Mouse (Mus musculus): ENCODE data around the gene Glg1.
"Not testable (repeated sequence)": the region's sequence is repeated elsewhere in the genome, so short reads cannot be mapped to it uniquely, and the experiment has no call there.

Glg1 gene

GRCm38 (mm10) chr8:111258631-111259407 lies at the start of gene Glg1:
TSS of gene Glg1 (minus strand) at chr8:111259216.
- DNase-seq (ENCODE audit: inconsistent age in 2 of 2, low spot score in 1 of 2) = peak; percentile 95 to 99

- peak; percentile 65 to 89 for DNase-seq (ENCODE audit: inconsistent age in 2 of 2, low spot score in 1 of 2)
Measured at GRCm38 (mm10) chr8:111305031-111305730, 46.2 kb upstream of the Glg1 start.

- peak in 1 of 2 experiments; percentile 55 for DNase-seq (ENCODE audit: inconsistent age in 2 of 2, low spot score in 1 of 2)
Measured at GRCm38 (mm10) chr8:111304359-111304758, 45.3 kb upstream of the Glg1 start.

GRCm38 (mm10) chr8:111303076-111303803 lies 44.2 kb upstream of the Glg1 start:
- peak in 1 of 2 experiments; percentile 66 for DNase-seq (ENCODE audit: inconsistent age in 2 of 2, low spot score in 1 of 2)

- peak in 1 of 2 experiments; percentile 73 for DNase-seq (ENCODE audit: inconsistent age in 2 of 2, low spot score in 1 of 2)
Measured at GRCm38 (mm10) chr8:111300597-111301546, 41.9 kb upstream of the Glg1 start.

GRCm38 (mm10) chr8:111299821-111300568 lies 41.0 kb upstream of the Glg1 start, which contains the start of gene Rfwd3:
TSS of gene Rfwd3 (minus strand) at chr8:111300222.
- DNase-seq (ENCODE audit: inconsistent age in 2 of 2, low spot score in 1 of 2) = peak; percentile 98

- peak; percentile 62 to 85 for DNase-seq (ENCODE audit: inconsistent age in 2 of 2, low spot score in 1 of 2)
Measured at GRCm38 (mm10) chr8:111299363-111299820, 40.4 kb upstream of the Glg1 start.

- no peak for DNase-seq (ENCODE audit: inconsistent age in 2 of 2, low spot score in 1 of 2)
Measured at GRCm38 (mm10) chr8:111298011-111298410, 39.0 kb upstream of the Glg1 start.

GRCm38 (mm10) chr8:111291733-111292132 lies 32.7 kb upstream of the Glg1 start:
- peak; percentile 82 to 95 for DNase-seq (ENCODE audit: inconsistent age in 2 of 2, low spot score in 1 of 2)

GRCm38 (mm10) chr8:111290586-111290985 lies 31.6 kb upstream of the Glg1 start:
- no peak for DNase-seq (ENCODE audit: inconsistent age in 2 of 2, low spot score in 1 of 2)

GRCm38 (mm10) chr8:111285603-111286002 lies 26.6 kb upstream of the Glg1 start:
- DNase-seq (ENCODE audit: inconsistent age in 2 of 2, low spot score in 1 of 2) = no peak

GRCm38 (mm10) chr8:111282093-111282492 lies 23.1 kb upstream of the Glg1 start:
- no peak for DNase-seq (ENCODE audit: inconsistent age in 2 of 2, low spot score in 1 of 2)

GRCm38 (mm10) chr8:111268277-111268676 lies 9.3 kb upstream of the Glg1 start:
- no peak for DNase-seq (ENCODE audit: inconsistent age in 2 of 2, low spot score in 1 of 2)

GRCm38 (mm10) chr8:111266161-111266560 lies 7.1 kb upstream of the Glg1 start:
- not testable (repeated sequence) for DNase-seq (ENCODE audit: inconsistent age in 2 of 2, low spot score in 1 of 2)

GRCm38 (mm10) chr8:111264693-111265220 lies 5.7 kb upstream of the Glg1 start:
- no peak for DNase-seq (ENCODE audit: inconsistent age in 2 of 2, low spot score in 1 of 2)

GRCm38 (mm10) chr8:111261981-111262381 lies 3.0 kb upstream of the Glg1 start:
- peak in 1 of 2 experiments; percentile 54 for DNase-seq (ENCODE audit: inconsistent age in 2 of 2, low spot score in 1 of 2)

- no peak for DNase-seq (ENCODE audit: inconsistent age in 2 of 2, low spot score in 1 of 2)
Measured at GRCm38 (mm10) chr8:111260251-111260650, 1.2 kb upstream of the Glg1 start.

GRCm38 (mm10) chr8:111259408-111259741 lies 359 bp upstream of the Glg1 start:
- DNase-seq (ENCODE audit: inconsistent age in 2 of 2, low spot score in 1 of 2) = no peak

GRCm38 (mm10) chr8:111258010-111258630 lies 896 bp downstream of the Glg1 start:
- DNase-seq (ENCODE audit: inconsistent age in 2 of 2, low spot score in 1 of 2) = no peak
